8 mouse cellular contexts compared by ENCODE assay signal in genomic region chr11:106555805-106556615, GRCm38 (mm10). TPM values are rescaled to one million over a fixed set of nuclear protein-coding genes. Genes with fewer than 3 reads are reported as not detected.
DNase-seq lines count a peak whose midpoint lies in the region; ATAC-seq and TF ChIP-seq lines count a peak whose summit lies in the region.

No protein-coding gene starts in this region.

- DNase-seq in adrenal gland, adult (ENCODE audit: inconsistent age in 2 of 2, low spot score in 1 of 2), result peak; percentile 62 to 76
- DNase-seq in adrenal gland, postnatal 14 days, result no peak
- peak; percentile 27 for DNase-seq in ES-CJ7 (ENCODE audit: low read depth, low spot score)
- peak; percentile 89 for DNase-seq in kidney, adult 2 months
- DNase-seq in liver, embryonic 13.5 days, result no peak
- no peak for DNase-seq in lung, adult 2 months
- DNase-seq in cerebellum, adult 11-12 months, result no peak
- no peak for DNase-seq in spleen, postnatal 10 days (ENCODE audit: low spot score in 2 of 2)

- ATAC-seq in liver, embryonic 13.5 days (ENCODE audit: low read depth), result peak; percentile 78

- TF ChIP-seq POLR2A in kidney, adult 2 months (IDR thresholded peaks at IDR 0.05; ENCODE audit: low read depth, low read length), result no peak
- no peak for TF ChIP-seq POLR2A in lung, adult 2 months (IDR thresholded peaks at IDR 0.05; ENCODE audit: borderline replicate concordance, extremely low read depth, low read depth, low read length)

- H3K4me3 ChIP-seq in kidney, adult 2 months (ENCODE audit: insufficient read depth, low read depth, low read length), result no peak overlapping the region
- H3K4me3 ChIP-seq in liver, embryonic 13.5 days (replicated peaks), result no peak overlapping the region
- no peak overlapping the region for H3K4me3 ChIP-seq in lung, adult 2 months (replicated peaks; ENCODE audit: extremely low read depth, low read depth, low read length)

- 40% methylated on average over 10 of the region's 10 CpGs for WGBS in kidney, adult 2 months
- 59% methylated on average over 10 of the region's 10 CpGs for WGBS in liver, embryonic 13.5 days (ENCODE audit: insufficient replicate concordance)
- 61% methylated on average over 10 of the region's 10 CpGs for WGBS in lung, adult 2 months

- no peaks in the 10 kb centered on the region for H3K27me3 ChIP-seq in kidney, adult 2 months (replicated peaks; ENCODE audit: control insufficient read depth, insufficient read depth, low read length)
- H3K27me3 ChIP-seq in liver, embryonic 13.5 days, result no peaks in the 10 kb centered on the region

- no peak overlapping the region for H3K9ac ChIP-seq in liver, embryonic 13.5 days

- H3K36me3 ChIP-seq in kidney, adult 2 months (ENCODE audit: control insufficient read depth, insufficient read depth, low read length), result no peaks in the 10 kb centered on the region
- peaks cover 14% of the 10 kb centered on the region; the same call in 1 of the 2 replicates for H3K36me3 ChIP-seq in liver, embryonic 13.5 days

- no peak for TF ChIP-seq CTCF in kidney, adult 2 months (conservative IDR thresholded peaks at IDR 0.05; ENCODE audit: insufficient read depth, insufficient read length, low read depth, low read length)
- no peak for TF ChIP-seq CTCF in lung, adult 2 months (IDR thresholded peaks at IDR 0.05; ENCODE audit: insufficient read depth, low read length)

- H3K9me3 ChIP-seq in liver, embryonic 13.5 days (replicated peaks), result no peaks in the 10 kb centered on the region

- no peak overlapping the region for H3K4me2 ChIP-seq in liver, embryonic 13.5 days

- peaks cover 29% of the 10 kb centered on the region for H3K4me1 ChIP-seq in kidney, adult 2 months (ENCODE audit: control insufficient read depth, insufficient read depth, low read length)
- peaks cover 49% of the 10 kb centered on the region for H3K4me1 ChIP-seq in liver, embryonic 13.5 days (replicated peaks)
- no peaks in the 10 kb centered on the region; the same call in 1 of the 2 replicates for H3K4me1 ChIP-seq in lung, adult 2 months (ENCODE audit: control insufficient read depth, insufficient read depth, low read length)

- peak overlapping the region; percentile 86 for H3K27ac ChIP-seq in kidney, adult 2 months (ENCODE audit: insufficient read depth, low read depth, low read length)
- H3K27ac ChIP-seq in liver, embryonic 13.5 days, result peak overlapping the region; percentile 62

RNA-seq across cellular contexts. Expression of gene Tex2, which starts 57.2 kb away (rescaled TPM):
- 40.4 and 44.8 TPM in 2 replicates for total RNA-seq in adrenal gland, postnatal 14 days (2021)
- 33.0 and 37.2 TPM in 2 replicates for polyA plus RNA-seq in kidney, adult 2 months (2012; rRNA removed)
- polyA plus RNA-seq in liver, embryonic 13.5 days (2015; fragmentation: Nextera tagmentation; extraction: Ambion mirVana), result 7.5 and 9.8 TPM in 2 replicates
- polyA plus RNA-seq in lung, adult 2 months (2012; rRNA removed), result 12.6 and 15.1 TPM in 2 replicates

Comparison
In these comparisons a context has a peak if more than half of its experiments do, and no peak if none do; other contexts are left out.
1. DNase-seq: peak in adrenal gland, adult (2 of 2), ES-CJ7 (single experiment) and kidney, adult 2 months (single experiment); none in adrenal gland, postnatal 14 days (single experiment), liver, embryonic 13.5 days (single experiment), lung, adult 2 months (single experiment), cerebellum, adult 11-12 months (single experiment) and spleen, postnatal 10 days (0 of 2).